Mouse (Mus musculus): Measurements from ENCODE around the gene Uchl1.

The Uchl1 gene

DNA sequence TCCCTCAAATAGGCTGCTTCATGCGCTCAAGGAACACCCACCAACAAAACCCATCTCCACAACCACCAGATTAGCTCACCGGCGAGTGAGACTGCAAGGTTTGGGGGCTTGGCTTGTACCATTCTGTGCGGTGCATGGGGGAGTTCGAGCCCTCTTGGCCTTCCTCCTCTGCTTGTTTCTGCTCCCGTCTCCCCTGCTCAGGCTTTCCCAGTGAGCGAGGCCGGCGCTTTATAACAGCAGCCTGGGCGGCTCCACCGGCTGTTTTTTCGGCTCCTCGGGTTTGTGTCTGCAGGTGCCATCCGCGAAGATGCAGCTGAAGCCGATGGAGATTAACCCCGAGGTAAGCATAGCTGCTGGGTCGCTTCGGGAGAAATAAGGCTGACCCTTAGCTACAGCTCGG lies at the start of gene Uchl1:
TSS of gene Uchl1 (plus strand) at position 109 of the 400 bp plus-strand sequence.
- DNase-seq = peak; percentile 42 to 64

GRCm38 (mm10) chr5:66627805-66628204 lies 48.1 kb upstream of the Uchl1 start:
- DNase-seq = no peak

DNA sequence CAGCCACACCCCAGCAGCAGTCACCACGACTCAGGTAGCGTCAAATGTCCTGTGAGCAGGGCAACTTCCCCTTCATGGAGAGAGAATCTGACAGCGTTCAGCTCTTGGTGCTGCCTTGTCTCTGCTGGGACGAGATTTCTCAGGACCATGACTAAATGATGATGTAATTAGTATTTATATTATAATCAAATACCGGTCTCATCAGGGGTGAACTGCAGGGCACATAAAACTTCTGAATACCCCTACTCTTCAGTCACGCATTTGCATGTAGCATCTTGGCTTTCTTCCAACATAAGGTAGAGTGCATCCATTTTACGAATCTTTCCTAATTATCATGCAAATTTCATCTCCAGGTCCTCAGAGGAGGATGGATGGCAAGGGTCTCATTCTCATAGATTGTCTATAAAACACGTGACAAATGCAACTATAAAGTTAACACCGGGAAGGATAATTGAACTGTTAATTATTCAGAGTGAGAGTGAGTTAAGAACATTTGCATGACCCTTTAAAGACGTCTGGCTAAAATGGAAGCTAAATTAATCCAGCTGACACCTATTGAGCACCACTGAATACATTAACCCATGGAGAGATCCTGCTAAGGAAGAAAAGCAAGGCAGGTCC lies 40.3 kb upstream of the Uchl1 start:
- no peak for DNase-seq

- no peak for DNase-seq
These were observed 33.7 kb upstream of the Uchl1 start for GRCm38 (mm10) chr5:66642156-66642555.

DNA sequence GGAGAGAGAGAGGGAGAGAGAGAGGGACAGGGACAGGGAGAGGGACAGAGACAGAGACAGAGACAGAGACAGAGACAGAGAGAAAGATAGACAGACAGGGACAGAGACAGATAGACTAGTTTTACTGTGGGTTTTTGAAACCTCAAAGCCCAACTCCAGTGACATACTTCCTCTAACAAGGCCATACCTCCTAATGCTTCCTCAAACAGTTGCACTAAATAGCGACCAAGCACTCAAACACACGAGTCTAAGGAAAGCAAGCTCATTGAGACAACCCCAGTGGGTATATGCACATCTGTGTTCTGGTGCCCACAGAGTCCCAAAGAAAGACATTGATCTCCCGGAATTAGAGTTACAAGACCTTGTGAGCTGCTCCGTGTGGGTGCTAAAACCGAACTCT lies 32.6 kb upstream of the Uchl1 start:
- DNase-seq = no peak

DNA sequence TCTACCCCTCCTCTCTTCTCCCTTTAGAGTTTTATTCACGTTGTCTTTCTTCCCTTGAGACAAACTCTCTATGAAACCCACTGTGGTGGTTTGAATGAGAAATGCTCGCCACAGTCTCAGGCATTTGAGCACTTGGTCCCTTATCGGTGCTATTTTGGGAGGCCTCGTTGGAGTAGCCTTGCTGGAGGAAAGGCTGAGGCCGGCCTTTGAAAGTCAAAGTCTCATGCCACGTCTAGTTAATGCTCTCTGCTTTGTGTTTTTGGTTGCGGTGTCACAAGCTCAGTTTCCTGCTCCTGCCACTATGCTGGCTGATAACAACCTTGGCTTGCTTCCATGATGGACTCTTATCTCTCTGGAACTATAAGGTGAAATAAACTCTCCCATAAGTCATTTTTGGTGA lies 28.4 kb upstream of the Uchl1 start:
- no peak for DNase-seq

DNA sequence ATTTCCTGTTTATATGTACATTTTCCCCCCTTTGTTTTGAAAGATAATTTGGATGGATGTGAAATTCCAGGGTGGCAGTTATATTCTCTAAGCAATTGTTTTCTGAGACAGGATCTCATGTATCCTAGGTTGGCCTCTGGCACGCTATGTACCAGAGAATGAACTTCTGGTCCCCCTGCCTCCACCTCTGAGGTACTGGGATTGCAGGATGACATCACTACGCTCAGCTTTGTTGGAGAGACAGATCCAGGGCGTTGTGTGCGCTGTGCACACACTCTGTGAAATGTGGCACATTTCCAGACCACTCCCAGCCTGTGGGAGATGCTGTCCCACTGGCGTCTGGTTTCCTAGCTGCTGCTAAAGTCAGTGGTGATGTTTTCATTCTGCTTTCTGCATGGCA lies 21.7 kb upstream of the Uchl1 start:
- DNase-seq = peak; percentile 64 to 75

DNA sequence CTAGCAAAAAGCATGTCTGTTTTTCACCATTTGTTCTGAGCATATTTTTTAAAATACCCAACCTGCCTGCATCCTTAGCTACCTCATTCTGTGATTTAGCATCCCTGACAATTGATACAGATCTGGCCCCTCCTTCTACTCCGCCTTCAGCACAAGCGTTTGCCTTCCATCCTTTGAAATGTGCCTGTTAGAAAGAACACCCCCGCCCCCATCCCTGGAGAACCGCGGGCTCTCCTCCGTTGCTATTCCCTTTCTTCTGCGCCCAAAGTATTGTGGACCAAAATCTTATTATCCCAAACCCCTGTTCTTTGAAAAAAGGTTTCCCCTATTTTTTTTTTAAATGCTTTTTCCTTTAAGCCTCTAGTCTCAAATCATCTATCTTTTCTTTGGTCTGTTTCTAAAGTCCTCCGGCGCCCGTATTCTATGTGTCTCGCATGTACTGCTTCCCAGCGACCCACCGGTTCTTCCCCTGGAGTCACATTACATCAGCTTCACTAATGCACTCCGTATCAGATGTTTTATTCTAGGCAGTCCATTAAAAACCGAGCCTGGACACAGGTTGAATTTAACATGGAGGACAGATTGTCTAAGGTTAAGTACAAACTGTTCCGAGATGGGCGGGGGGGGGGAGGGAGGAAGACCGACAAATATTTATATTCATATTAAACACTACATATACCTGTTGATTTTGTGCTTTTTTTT lies 551 bp upstream of the Uchl1 start:
- DNase-seq = no peak

GRCm38 (mm10) chr5:66676457-66677117 lies 696 bp downstream of the Uchl1 start:
- DNase-seq = peak; percentile 21 to 42

DNA sequence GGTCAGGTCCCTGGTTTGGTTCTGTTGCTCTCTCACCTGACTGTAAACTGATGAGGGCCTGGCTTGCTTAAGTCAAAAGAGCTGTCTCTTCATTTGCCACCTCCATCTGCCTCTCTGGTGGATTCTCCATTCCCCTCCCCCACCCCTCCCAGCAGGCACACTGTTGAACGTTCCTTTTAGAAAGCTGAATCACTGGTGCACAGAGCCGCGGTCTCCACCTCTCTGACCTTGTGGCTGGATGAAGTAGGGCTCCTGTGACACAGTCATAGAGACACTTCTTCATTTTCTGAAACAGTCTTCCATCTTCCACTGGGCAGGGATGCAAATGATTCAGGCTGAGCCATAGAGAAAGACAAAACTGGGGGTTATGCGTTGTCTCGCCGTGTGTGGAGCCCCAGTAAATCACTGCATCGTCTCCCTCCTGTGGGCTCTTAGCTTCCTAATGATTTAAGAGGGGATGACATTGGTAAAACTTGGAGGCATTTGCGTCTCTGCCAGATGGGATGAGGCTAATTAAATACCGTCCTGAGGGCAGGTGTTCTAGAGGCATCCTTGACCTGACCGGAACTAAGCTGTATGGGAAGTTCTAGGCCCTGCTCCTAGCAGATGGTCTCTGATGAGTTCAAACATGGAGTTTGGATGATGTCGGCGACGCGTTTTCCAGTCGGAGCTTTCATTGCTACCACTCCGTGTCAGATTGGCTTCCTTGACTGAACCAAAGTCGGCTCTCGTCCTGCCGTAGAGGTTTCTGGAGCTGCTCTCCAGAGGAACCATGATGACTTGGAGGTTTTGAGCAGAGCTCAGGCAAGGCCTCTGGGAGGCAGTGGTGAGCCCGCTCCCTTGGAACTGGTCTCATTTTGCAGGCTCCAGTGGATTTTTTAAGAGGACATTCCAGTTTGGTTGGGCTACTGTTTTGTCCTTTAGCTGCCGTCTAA lies 1.8 kb downstream of the Uchl1 start:
- DNase-seq = no peak

DNA sequence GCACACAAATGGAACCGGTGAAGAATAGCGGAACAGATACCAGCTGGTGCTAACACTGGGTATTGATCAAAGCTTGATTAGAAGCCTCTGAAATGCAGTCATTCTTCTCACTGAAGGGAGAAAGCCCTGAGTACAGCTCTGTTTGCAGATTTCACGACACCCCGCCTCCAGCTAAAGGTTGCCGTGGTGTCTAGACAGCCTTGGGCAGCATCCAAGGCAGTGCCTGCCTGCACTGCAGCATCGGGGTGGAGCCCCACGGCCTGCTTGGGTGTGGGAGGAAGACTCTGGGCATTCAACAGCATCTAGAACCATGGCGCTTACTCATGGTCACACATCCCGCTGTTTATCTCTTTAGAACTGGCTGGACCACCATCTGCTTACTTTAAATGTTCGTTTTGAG lies 3.3 kb downstream of the Uchl1 start:
- DNase-seq = peak in 1 of 2 experiments; percentile 35

- no peak for DNase-seq
These were observed 10.0 kb downstream of the Uchl1 start for GRCm38 (mm10) chr5:66685930-66686329.

GRCm38 (mm10) chr5:66686863-66687262 lies 11.0 kb downstream of the Uchl1 start:
- no peak for DNase-seq

- no peak for DNase-seq
These were observed 11.8 kb downstream of the Uchl1 start for GRCm38 (mm10) chr5:66687737-66688136.

DNA sequence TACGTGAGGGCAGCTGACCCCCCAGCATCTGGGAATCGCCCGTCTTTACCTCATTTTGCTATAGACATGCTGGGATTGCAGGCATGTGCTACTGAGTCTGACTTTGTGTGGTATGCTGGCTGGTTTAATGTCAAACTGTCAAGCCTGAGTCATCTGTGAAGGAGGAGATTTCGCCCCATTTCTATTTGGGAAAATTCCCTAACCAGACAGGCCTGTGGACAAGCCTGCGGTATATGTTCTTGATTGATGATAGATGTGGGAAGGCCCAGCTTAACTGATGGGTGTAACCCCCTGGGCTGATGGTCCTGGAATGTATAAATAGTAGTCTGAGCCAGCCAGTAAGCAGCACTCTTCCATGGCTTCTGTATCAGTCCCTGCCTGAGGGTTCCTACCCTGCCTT lies 12.4 kb downstream of the Uchl1 start:
- no peak for DNase-seq

- peak in 1 of 2 experiments; percentile 12 for DNase-seq
These were observed 13.9 kb downstream of the Uchl1 start for GRCm38 (mm10) chr5:66689796-66690195.

GRCm38 (mm10) chr5:66693231-66693630 lies 17.3 kb downstream of the Uchl1 start:
- no peak for DNase-seq

GRCm38 (mm10) chr5:66697119-66697518 lies 21.2 kb downstream of the Uchl1 start:
- DNase-seq = peak in 1 of 2 experiments; percentile 57

DNA sequence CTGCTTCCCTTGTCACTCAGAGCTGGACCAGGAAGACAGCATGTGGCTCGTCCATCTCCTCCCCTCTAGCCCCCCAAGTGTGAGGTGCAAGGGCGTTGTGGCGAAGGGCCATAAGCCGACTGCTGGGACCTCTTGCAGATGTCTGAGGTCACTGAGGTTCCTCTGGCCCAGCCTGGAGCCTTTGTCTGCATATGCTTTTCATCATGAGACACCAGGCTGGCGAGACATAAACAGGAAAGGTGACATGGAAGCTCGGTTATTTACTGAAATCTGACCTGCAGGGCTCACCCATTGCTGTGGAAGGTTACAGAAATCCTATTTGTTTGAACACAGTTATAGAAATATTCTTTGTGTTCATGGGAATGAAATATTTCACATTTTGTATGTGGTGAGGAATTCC lies 24.0 kb downstream of the Uchl1 start:
- peak; percentile 56 to 85 for DNase-seq

- DNase-seq = no peak
These were observed 26.1 kb downstream of the Uchl1 start for GRCm38 (mm10) chr5:66701951-66702350.

- DNase-seq = peak; percentile 22 to 49
These were observed 27.6 kb downstream of the Uchl1 start for GRCm38 (mm10) chr5:66703317-66704004.

DNA sequence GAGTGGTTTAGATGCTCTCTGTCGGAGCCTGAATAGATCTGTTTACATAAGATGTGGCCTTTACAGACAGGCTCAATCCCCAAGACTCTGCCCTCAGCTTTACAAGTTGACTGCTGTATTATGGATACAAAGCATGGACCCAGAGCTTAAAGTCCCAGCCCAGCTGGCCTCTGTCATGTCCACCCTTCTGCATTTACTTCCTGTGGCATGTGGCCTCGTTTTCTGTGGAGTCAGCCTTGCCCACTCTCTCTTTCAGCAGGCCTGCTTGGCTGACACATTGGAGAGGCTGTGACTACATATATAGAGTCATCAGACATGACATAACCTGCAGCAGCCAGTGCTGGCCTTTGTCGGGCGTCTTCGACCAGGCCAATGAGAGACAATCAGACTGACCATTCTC lies 32.0 kb downstream of the Uchl1 start:
- DNase-seq = peak; percentile 21 to 76
